Comparison of ENCODE assay signal across 30 mouse cellular contexts in genomic region chr10:14789969-14790368, GRCm38 (mm10).
DNase-seq lines count a peak whose midpoint lies in the region; ATAC-seq and TF ChIP-seq lines count a peak whose summit lies in the region.
"Had no signal": no experiment of that assay in that cellular context is flagged by ENCODE, and none has a peak within 500 bp of the region (broad histone marks: within the 10 kb centered on the region; RNA-seq: fewer than 3 reads in every experiment).

No protein-coding gene starts in this region.

- no peak overlapping the region for H3K9ac ChIP-seq in hindbrain, postnatal 0 days (replicated peaks; ENCODE audit: low read length)
- H3K9ac ChIP-seq in neural tube, embryonic 15.5 days (replicated peaks) = no peak overlapping the region
- H3K9ac ChIP-seq in heart, embryonic 11.5 days (ENCODE audit: low read depth, low read length) = no peak overlapping the region
- H3K9ac ChIP-seq: forebrain, embryonic 15.5 days; heart, embryonic 12.5 days; limb, embryonic 15.5 days; liver, embryonic 13.5 days had no signal

- no peaks in the 10 kb centered on the region for H3K27me3 ChIP-seq in hindbrain, postnatal 0 days (ENCODE audit: insufficient read depth, low read length)
- H3K27me3 ChIP-seq in neural tube, embryonic 15.5 days (replicated peaks) = no peaks in the 10 kb centered on the region
- H3K27me3 ChIP-seq in heart, embryonic 11.5 days (ENCODE audit: control insufficient read depth, insufficient read depth, low read length) = no peaks in the 10 kb centered on the region
- H3K27me3 ChIP-seq: forebrain, embryonic 15.5 days; heart, embryonic 12.5 days; limb, embryonic 15.5 days; liver, embryonic 13.5 days; megakaryocyte, embryonic 14.5 days had no signal

- H3K27ac ChIP-seq in hindbrain, postnatal 0 days = no peak overlapping the region
- H3K27ac ChIP-seq in neural tube, embryonic 15.5 days (replicated peaks) = no peak overlapping the region
- no peak overlapping the region for H3K27ac ChIP-seq in heart, embryonic 11.5 days (ENCODE audit: low read depth, low read length)
- H3K27ac ChIP-seq: forebrain, embryonic 15.5 days; gastrocnemius, adult 2 months; limb, embryonic 10.5 days; limb, embryonic 15.5 days; liver, embryonic 13.5 days had no signal

- no peak overlapping the region for H3K4me3 ChIP-seq in hindbrain, postnatal 0 days (ENCODE audit: low read length)
- H3K4me3 ChIP-seq in neural tube, embryonic 15.5 days (replicated peaks) = no peak overlapping the region
- no peak overlapping the region for H3K4me3 ChIP-seq in heart, embryonic 11.5 days (ENCODE audit: low read depth, low read length)
- H3K4me3 ChIP-seq: forebrain, embryonic 15.5 days; gastrocnemius, adult 2 months; heart, embryonic 12.5 days; limb, embryonic 10.5 days; limb, embryonic 15.5 days; liver, embryonic 13.5 days; megakaryocyte, embryonic 14.5 days had no signal

- H3K36me3 ChIP-seq in hindbrain, postnatal 0 days (ENCODE audit: insufficient read depth, low read length) = no peaks in the 10 kb centered on the region
- no peaks in the 10 kb centered on the region for H3K36me3 ChIP-seq in neural tube, embryonic 15.5 days
- H3K36me3 ChIP-seq in heart, embryonic 11.5 days (ENCODE audit: control insufficient read depth, insufficient read depth, low read length) = no peaks in the 10 kb centered on the region
- H3K36me3 ChIP-seq: forebrain, embryonic 15.5 days; heart, embryonic 12.5 days; limb, embryonic 10.5 days; limb, embryonic 15.5 days; liver, embryonic 13.5 days had no signal

- peak; percentile 1 for DNase-seq in embryo, embryonic 11 days
- DNase-seq in embryo, embryonic 10 days (ENCODE audit: low spot score) = no peak
- peak; percentile 8 for DNase-seq in left cerebral cortex, postnatal 4 days
- DNase-seq in left cerebral cortex, postnatal 25 days (ENCODE audit: low spot score in 2 of 2) = no peak
- peak; percentile 43 for DNase-seq in brain, embryonic 14.5 days (ENCODE audit: low read depth)
- DNase-seq in hindbrain, postnatal 0 days (ENCODE audit: low spot score) = peak; percentile 48
- DNase-seq: adrenal gland, postnatal 10 days; cerebellum, adult 18-20 months; gastrocnemius, adult 2 months; gastrocnemius, postnatal 36 days; heart, adult 18-20 months; heart, postnatal 4 days; kidney, adult 2 months; kidney, postnatal 4 days; liver, embryonic 13.5 days; lung, adult 18-20 months; lung, postnatal 4 days; right cerebral cortex, adult 18-20 months; spleen, adult 18-20 months; thymus, adult 18-20 months; thymus, postnatal 25 days had no signal

- WGBS in hindbrain, postnatal 0 days = 43% methylated on average over 2 of the region's 2 CpGs
- WGBS in neural tube, embryonic 15.5 days = 59% methylated on average over 2 of the region's 2 CpGs
- WGBS in heart, embryonic 11.5 days (ENCODE audit: insufficient replicate concordance) = 49% methylated on average over 2 of the region's 2 CpGs

- no peak overlapping the region for H3K4me2 ChIP-seq in hindbrain, postnatal 0 days (ENCODE audit: low read depth, low read length)
- H3K4me2 ChIP-seq in neural tube, embryonic 15.5 days = no peak overlapping the region
- H3K4me2 ChIP-seq in heart, embryonic 11.5 days = no peak overlapping the region
- H3K4me2 ChIP-seq: forebrain, embryonic 15.5 days; heart, embryonic 12.5 days; limb, embryonic 15.5 days; liver, embryonic 13.5 days had no signal

- TF ChIP-seq CTCF in brain, embryonic 14.5 days (IDR thresholded peaks at IDR 0.05; ENCODE audit: borderline replicate concordance, extremely low read depth, insufficient read depth, insufficient read length) = no peak
- no peak for TF ChIP-seq CTCF in hindbrain, postnatal 0 days (IDR thresholded peaks at IDR 0.05; ENCODE audit: low read depth)

- no peak for ATAC-seq in hindbrain, postnatal 0 days
- no peak for ATAC-seq in neural tube, embryonic 15.5 days (ENCODE audit: low FRiP score)
- ATAC-seq in heart, embryonic 11.5 days (replicated peaks; ENCODE audit: insufficient number of reproducible peaks, low FRiP score, low TSS enrichment) = no peak
- ATAC-seq: forebrain, embryonic 15.5 days; lung, postnatal 0 days; Patski had no signal

- intact Hi-C loops in left cerebral cortex, postnatal 4 days (cut with DNase I) = no loop called here
- intact Hi-C loops in left cerebral cortex, postnatal 25 days (cut with DNase I) = no loop called here

- H3K9me3 ChIP-seq in hindbrain, postnatal 0 days (ENCODE audit: low read length) = no peaks in the 10 kb centered on the region
- no peaks in the 10 kb centered on the region for H3K9me3 ChIP-seq in neural tube, embryonic 15.5 days (replicated peaks)
- H3K9me3 ChIP-seq in heart, embryonic 11.5 days (replicated peaks; ENCODE audit: control insufficient read depth, low read length) = no peaks in the 10 kb centered on the region
- H3K9me3 ChIP-seq: forebrain, embryonic 15.5 days; heart, embryonic 12.5 days; limb, embryonic 10.5 days; limb, embryonic 15.5 days; liver, embryonic 13.5 days had no signal

- no peak for TF ChIP-seq POLR2A in brain, embryonic 14.5 days (IDR thresholded peaks at IDR 0.05; ENCODE audit: borderline replicate concordance, extremely low read depth, insufficient read depth, insufficient read length, poor library complexity, severe bottlenecking)

- no peaks in the 10 kb centered on the region for H3K4me1 ChIP-seq in hindbrain, postnatal 0 days (ENCODE audit: insufficient read depth, low read length)
- H3K4me1 ChIP-seq in neural tube, embryonic 15.5 days = no peaks in the 10 kb centered on the region
- no peaks in the 10 kb centered on the region for H3K4me1 ChIP-seq in heart, embryonic 11.5 days (ENCODE audit: control insufficient read depth, insufficient read depth, low read length)
- H3K4me1 ChIP-seq: forebrain, embryonic 15.5 days; heart, embryonic 12.5 days; limb, embryonic 10.5 days; limb, embryonic 15.5 days; liver, embryonic 13.5 days; megakaryocyte, embryonic 14.5 days had no signal

Comparison
In these comparisons a context has a peak if more than half of its experiments do, and no peak if none do; other contexts are left out.
1. DNase-seq: peak in embryo, embryonic 11 days (single experiment), left cerebral cortex, postnatal 4 days (single experiment), brain, embryonic 14.5 days (single experiment) and hindbrain, postnatal 0 days (single experiment); none in embryo, embryonic 10 days (single experiment) and left cerebral cortex, postnatal 25 days (0 of 2).